8 mouse cellular contexts compared by ENCODE assay signal in genomic region chr13:101693967-101694495, GRCm38 (mm10).
DNase-seq lines count a peak whose midpoint lies in the region; ATAC-seq and TF ChIP-seq lines count a peak whose summit lies in the region.

No protein-coding gene starts in this region.

- peak overlapping the region; percentile 73 for H3K9ac ChIP-seq in forebrain, embryonic 11.5 days (ENCODE audit: low read length)
- peak overlapping the region; percentile 85 for H3K9ac ChIP-seq in liver, postnatal 0 days (replicated peaks)
- peak overlapping the region; percentile 77 for H3K9ac ChIP-seq in neural tube, embryonic 15.5 days (replicated peaks)

- peak; percentile 77 for ATAC-seq in forebrain, embryonic 11.5 days (replicated peaks; ENCODE audit: low FRiP score)
- peak; percentile 83 for ATAC-seq in liver, postnatal 0 days
- ATAC-seq in neural tube, embryonic 15.5 days (ENCODE audit: low FRiP score), result peak; percentile 40; the same call in 1 of the 2 replicates

- H3K4me3 ChIP-seq in forebrain, embryonic 11.5 days (ENCODE audit: low read depth, low read length), result peak overlapping the region; percentile 56
- H3K4me3 ChIP-seq in liver, postnatal 0 days (ENCODE audit: low read depth, low read length), result peak overlapping the region; percentile 82
- peak overlapping the region; percentile 58 for H3K4me3 ChIP-seq in neural tube, embryonic 15.5 days (replicated peaks)

- WGBS in forebrain, embryonic 11.5 days, result 2% methylated on average over 12 of the region's 12 CpGs
- under 1% methylated on average over 12 of the region's 12 CpGs for WGBS in liver, postnatal 0 days (ENCODE audit: insufficient replicate concordance)
- 1% methylated on average over 12 of the region's 12 CpGs for WGBS in neural tube, embryonic 15.5 days

- H3K4me2 ChIP-seq in forebrain, embryonic 11.5 days (ENCODE audit: low read depth, low read length, severe bottlenecking), result peak overlapping the region; percentile 92
- peak overlapping the region; percentile 96 for H3K4me2 ChIP-seq in liver, postnatal 0 days (ENCODE audit: low read depth, low read length)
- H3K4me2 ChIP-seq in neural tube, embryonic 15.5 days, result peak overlapping the region; percentile 94

- peak; percentile 78 for TF ChIP-seq CTCF in liver, postnatal 0 days (IDR thresholded peaks at IDR 0.05; ENCODE audit: low read depth)

- H3K9me3 ChIP-seq in forebrain, embryonic 11.5 days (ENCODE audit: control insufficient read depth, low read length), result no peaks in the 10 kb centered on the region
- H3K9me3 ChIP-seq in liver, postnatal 0 days (ENCODE audit: low read length), result no peaks in the 10 kb centered on the region
- no peaks in the 10 kb centered on the region for H3K9me3 ChIP-seq in neural tube, embryonic 15.5 days (replicated peaks)

- peaks cover 7% of the 10 kb centered on the region; the same call in 1 of the 2 replicates for H3K4me1 ChIP-seq in forebrain, embryonic 11.5 days (replicated peaks; ENCODE audit: control insufficient read depth, insufficient read depth, low read length)
- H3K4me1 ChIP-seq in liver, postnatal 0 days (ENCODE audit: insufficient read depth), result peaks cover 46% of the 10 kb centered on the region
- H3K4me1 ChIP-seq in neural tube, embryonic 15.5 days, result peaks cover 47% of the 10 kb centered on the region

- H3K27ac ChIP-seq in forebrain, embryonic 11.5 days (ENCODE audit: low read depth, low read length), result no peak overlapping the region
- peak overlapping the region; percentile 83 for H3K27ac ChIP-seq in liver, postnatal 0 days (ENCODE audit: low read depth)
- H3K27ac ChIP-seq in neural tube, embryonic 15.5 days (replicated peaks), result peak overlapping the region; percentile 90

- H3K27me3 ChIP-seq in forebrain, embryonic 11.5 days (ENCODE audit: control insufficient read depth, insufficient read depth, low read length), result no peaks in the 10 kb centered on the region
- H3K27me3 ChIP-seq in liver, postnatal 0 days (ENCODE audit: insufficient read depth, low read length), result no peaks in the 10 kb centered on the region
- H3K27me3 ChIP-seq in neural tube, embryonic 15.5 days (replicated peaks), result no peaks in the 10 kb centered on the region

- intact Hi-C loops in heart, postnatal 14 days (cut with DNase I), result loop anchor here (2.0 kb wide), 1 partner anchor 183 kb away; no protein-coding TSS in a partner anchor

- H3K36me3 ChIP-seq in forebrain, embryonic 11.5 days (ENCODE audit: control insufficient read depth, insufficient read depth, low read length), result no peaks in the 10 kb centered on the region
- peaks cover 16% of the 10 kb centered on the region for H3K36me3 ChIP-seq in liver, postnatal 0 days (replicated peaks; ENCODE audit: insufficient read depth, low read length)
- no peaks in the 10 kb centered on the region; the same call in 1 of the 2 replicates for H3K36me3 ChIP-seq in neural tube, embryonic 15.5 days

- DNase-seq in CD4-positive, CD25-positive, alpha-beta regulatory T cell, adult 2 months (ENCODE audit: low read depth, low spot score), result peak; percentile 78
- DNase-seq in c-Kit-negative CD71-positive TER-119-positive erythroid progenitor cells, embryonic 14.5 days (ENCODE audit: low read depth, low spot score), result peak; percentile 75
- peak; percentile 77 for DNase-seq in forebrain, embryonic 11.5 days (ENCODE audit: low spot score)
- DNase-seq in heart, postnatal 14 days, result peak; percentile 51 to 62
- DNase-seq in layer of hippocampus, adult 11-12 months (ENCODE audit: low spot score), result peak; percentile 77
- DNase-seq in liver, postnatal 0 days, result peak; percentile 86
- peak; percentile 72 for DNase-seq in testis, postnatal 10 days (ENCODE audit: low spot score)

- peak; percentile 57; the same call in 1 of the 2 replicates for TF ChIP-seq EP300 in liver, postnatal 0 days (IDR thresholded peaks at IDR 0.05; ENCODE audit: low read depth)
